In genomic region chr5:137295712-137296111, GRCm38 (mm10) we compare ENCODE assay signal across 14 mouse cellular contexts. TPM values are rescaled to one million over a fixed set of nuclear protein-coding genes. Genes with fewer than 3 reads are reported as not detected.
DNase-seq lines count a peak whose midpoint lies in the region; ATAC-seq and TF ChIP-seq lines count a peak whose summit lies in the region.
"Had no signal": no experiment of that assay in that cellular context is flagged by ENCODE, and none has a peak within 500 bp of the region (broad histone marks: within the 10 kb centered on the region; RNA-seq: fewer than 3 reads in every experiment).

No protein-coding gene starts in this region.

- H3K9ac ChIP-seq in forebrain, embryonic 12.5 days: no peak overlapping the region
- no peak overlapping the region for H3K9ac ChIP-seq in forebrain, embryonic 16.5 days (replicated peaks; ENCODE audit: low read depth, low read length)
- peak overlapping the region; percentile 50; the same call in 1 of the 2 replicates for H3K9ac ChIP-seq in lung, embryonic 15.5 days
- H3K9ac ChIP-seq in embryonic facial prominence, embryonic 14.5 days (ENCODE audit: low read depth, low read length): no peak overlapping the region
- no peak overlapping the region for H3K9ac ChIP-seq in liver, embryonic 14.5 days (replicated peaks)

- peaks cover 24% of the 10 kb centered on the region for H3K27me3 ChIP-seq in forebrain, embryonic 12.5 days
- H3K27me3 ChIP-seq in forebrain, embryonic 16.5 days (replicated peaks; ENCODE audit: control insufficient read depth, insufficient read depth, low read length): no peaks in the 10 kb centered on the region; the same call in 1 of the 2 replicates
- peaks cover 4% of the 10 kb centered on the region; the same call in 1 of the 2 replicates for H3K27me3 ChIP-seq in lung, embryonic 15.5 days
- H3K27me3 ChIP-seq in embryonic facial prominence, embryonic 14.5 days (replicated peaks; ENCODE audit: control insufficient read depth, insufficient read depth, low read length): peaks cover 19% of the 10 kb centered on the region
- H3K27me3 ChIP-seq in liver, embryonic 14.5 days (ENCODE audit: control insufficient read depth, insufficient read depth, low read length): no peaks in the 10 kb centered on the region

- H3K4me2 ChIP-seq in forebrain, embryonic 12.5 days: 0 out of 2 replicates have a peak overlapping the region, but pooled peaks have one; percentile 82
- H3K4me2 ChIP-seq in forebrain, embryonic 16.5 days (ENCODE audit: low read length): no peak overlapping the region
- no peak overlapping the region for H3K4me2 ChIP-seq in lung, embryonic 15.5 days
- H3K4me2 ChIP-seq in embryonic facial prominence, embryonic 14.5 days (ENCODE audit: low read depth, low read length): peak overlapping the region; percentile 100; the same call in 1 of the 2 replicates
- H3K4me2 ChIP-seq in liver, embryonic 14.5 days (ENCODE audit: low read depth): peak overlapping the region; percentile 100

- no peak for TF ChIP-seq CTCF in liver, embryonic 14.5 days (IDR thresholded peaks at IDR 0.05; ENCODE audit: low read depth)

- H3K36me3 ChIP-seq in forebrain, embryonic 12.5 days (replicated peaks): peaks cover 60% of the 10 kb centered on the region
- H3K36me3 ChIP-seq in forebrain, embryonic 16.5 days (ENCODE audit: control insufficient read depth, insufficient read depth): peaks cover 44% of the 10 kb centered on the region
- H3K36me3 ChIP-seq in lung, embryonic 15.5 days: peaks cover 58% of the 10 kb centered on the region
- H3K36me3 ChIP-seq in embryonic facial prominence, embryonic 14.5 days (ENCODE audit: control insufficient read depth, insufficient read depth, low read length): peaks cover 58% of the 10 kb centered on the region
- peaks cover 56% of the 10 kb centered on the region for H3K36me3 ChIP-seq in liver, embryonic 14.5 days (replicated peaks; ENCODE audit: control insufficient read depth, insufficient read depth, low read depth)

- no peak for TF ChIP-seq EP300 in liver, embryonic 14.5 days (IDR thresholded peaks at IDR 0.05; ENCODE audit: low read depth)

- peaks cover 25% of the 10 kb centered on the region for H3K4me1 ChIP-seq in forebrain, embryonic 12.5 days
- peaks cover 18% of the 10 kb centered on the region for H3K4me1 ChIP-seq in forebrain, embryonic 16.5 days (replicated peaks; ENCODE audit: control insufficient read depth, insufficient read depth, low read length)
- H3K4me1 ChIP-seq in lung, embryonic 15.5 days: peaks cover 14% of the 10 kb centered on the region
- peaks cover 9% of the 10 kb centered on the region for H3K4me1 ChIP-seq in embryonic facial prominence, embryonic 14.5 days (ENCODE audit: control insufficient read depth, insufficient read depth, low read length)
- peaks cover 15 to 27% of the 10 kb centered on the region in 2 experiments for H3K4me1 ChIP-seq in liver, embryonic 14.5 days (replicated peaks; ENCODE audit: control insufficient read depth in 2 of 2, insufficient read depth in 2 of 2, low read length in 1 of 2)

- WGBS in forebrain, embryonic 12.5 days: 91% methylated on average over 15 of the region's 15 CpGs
- 91% methylated on average over 15 of the region's 15 CpGs for WGBS in forebrain, embryonic 16.5 days
- 91% methylated on average over 15 of the region's 15 CpGs for WGBS in lung, embryonic 15.5 days
- 87% methylated on average over 15 of the region's 15 CpGs for WGBS in embryonic facial prominence, embryonic 14.5 days
- 87% methylated on average over 15 of the region's 15 CpGs for WGBS in liver, embryonic 14.5 days (ENCODE audit: insufficient replicate concordance)

- H3K4me3 ChIP-seq in forebrain, embryonic 12.5 days (replicated peaks): no peak overlapping the region
- H3K4me3 ChIP-seq in forebrain, embryonic 16.5 days (replicated peaks; ENCODE audit: low read length): no peak overlapping the region
- H3K4me3 ChIP-seq in lung, embryonic 15.5 days: no peak overlapping the region
- H3K4me3 ChIP-seq in embryonic facial prominence, embryonic 14.5 days (ENCODE audit: low read depth, low read length): no peak overlapping the region
- no peak overlapping the region for H3K4me3 ChIP-seq in liver, embryonic 14.5 days (ENCODE audit: insufficient read depth in 1 of 2, low read depth in 2 of 2, low read length in 2 of 2)

- no peak for ATAC-seq in forebrain, embryonic 12.5 days (ENCODE audit: low FRiP score)
- no peak for ATAC-seq in forebrain, embryonic 16.5 days
- ATAC-seq in lung, embryonic 15.5 days (ENCODE audit: borderline replicate concordance, extremely low read depth, low FRiP score, low TSS enrichment): no peak
- ATAC-seq in embryonic facial prominence, embryonic 14.5 days (ENCODE audit: low read depth): no peak
- no peak for ATAC-seq in liver, embryonic 14.5 days (ENCODE audit: insufficient read depth)
- ATAC-seq: midbrain, embryonic 16.5 days had no signal

- no peak for DNase-seq in lung, postnatal 36 days
- DNase-seq in embryonic facial prominence, embryonic 14.5 days (ENCODE audit: low spot score): no peak
- no peak for DNase-seq in liver, embryonic 14.5 days (ENCODE audit: low read depth in 3 of 3, low spot score in 3 of 3)
- DNase-seq in right cerebral cortex, adult 2 months (ENCODE audit: low spot score in 2 of 2): no peak
- no peak for DNase-seq in kidney, adult 8-10 months
- DNase-seq: gastrocnemius, postnatal 36 days; layer of hippocampus, postnatal 36 days; lung, adult 2 months; thymus, postnatal 14 days had no signal

- no peaks in the 10 kb centered on the region for H3K9me3 ChIP-seq in forebrain, embryonic 12.5 days
- H3K9me3 ChIP-seq in forebrain, embryonic 16.5 days (ENCODE audit: control insufficient read depth, low read length): no peaks in the 10 kb centered on the region
- H3K9me3 ChIP-seq in lung, embryonic 15.5 days: no peaks in the 10 kb centered on the region
- no peaks in the 10 kb centered on the region for H3K9me3 ChIP-seq in embryonic facial prominence, embryonic 14.5 days (ENCODE audit: control insufficient read depth, low read length)
- H3K9me3 ChIP-seq in liver, embryonic 14.5 days (ENCODE audit: control insufficient read depth, low read length): no peaks in the 10 kb centered on the region
- H3K9me3 ChIP-seq: embryonic facial prominence, embryonic 12.5 days had no signal

- no peak overlapping the region for H3K27ac ChIP-seq in forebrain, embryonic 12.5 days
- no peak overlapping the region for H3K27ac ChIP-seq in forebrain, embryonic 16.5 days (ENCODE audit: low read length)
- no peak overlapping the region for H3K27ac ChIP-seq in lung, embryonic 15.5 days
- H3K27ac ChIP-seq in embryonic facial prominence, embryonic 14.5 days (replicated peaks; ENCODE audit: low read depth, low read length): no peak overlapping the region
- no peak overlapping the region for H3K27ac ChIP-seq in liver, embryonic 14.5 days

RNA-seq across cellular contexts. Expression of gene Ufsp1, which starts 1.3 kb away (rescaled TPM):
- polyA plus RNA-seq in forebrain, embryonic 12.5 days (2016; fragmentation: Nextera tagmentation; extraction: Ambion mirVana): 6.0 and 7.2 TPM in 2 replicates
- polyA plus RNA-seq in forebrain, embryonic 16.5 days (2015; fragmentation: Nextera tagmentation; extraction: Ambion mirVana): 6.1 and 8.9 TPM in 2 replicates
- polyA plus RNA-seq in lung, embryonic 15.5 days (2015; fragmentation: Nextera tagmentation; extraction: Ambion mirVana): 5.3 and 5.8 TPM in 2 replicates
- polyA plus RNA-seq in embryonic facial prominence, embryonic 14.5 days (2014; fragmentation: Nextera tagmentation; extraction: Ambion mirVana): 11.1 and 12.3 TPM in 2 replicates
- polyA plus RNA-seq in liver, embryonic 14.5 days (2012; rRNA removed): 8.2 and 9.4 TPM in 2 replicates
- polyA plus RNA-seq in liver, embryonic 14.5 days (2014; fragmentation: Nextera tagmentation; extraction: Ambion mirVana): 6.3 and 7.9 TPM in 2 replicates

RNA-seq across cellular contexts. Expression of gene Ache, which starts 8.4 kb away (rescaled TPM):
- 3.1 and 3.6 TPM in 2 replicates for polyA plus RNA-seq in forebrain, embryonic 12.5 days (2016; fragmentation: Nextera tagmentation; extraction: Ambion mirVana)
- polyA plus RNA-seq in forebrain, embryonic 16.5 days (2015; fragmentation: Nextera tagmentation; extraction: Ambion mirVana): 10.2 and 17.2 TPM in 2 replicates
- 1.8 and 3.9 TPM in 2 replicates for polyA plus RNA-seq in lung, embryonic 15.5 days (2015; fragmentation: Nextera tagmentation; extraction: Ambion mirVana)
- 29.6 and 33.0 TPM in 2 replicates for polyA plus RNA-seq in embryonic facial prominence, embryonic 14.5 days (2014; fragmentation: Nextera tagmentation; extraction: Ambion mirVana)
- 18.1 and 20.5 TPM in 2 replicates for polyA plus RNA-seq in liver, embryonic 14.5 days (2012; rRNA removed)
- polyA plus RNA-seq in liver, embryonic 14.5 days (2014; fragmentation: Nextera tagmentation; extraction: Ambion mirVana): 12.4 and 16.6 TPM in 2 replicates

RNA-seq across cellular contexts. Expression of gene Srrt, which starts 11.8 kb away (rescaled TPM):
- 184 and 198 TPM in 2 replicates for polyA plus RNA-seq in forebrain, embryonic 12.5 days (2016; fragmentation: Nextera tagmentation; extraction: Ambion mirVana)
- polyA plus RNA-seq in forebrain, embryonic 16.5 days (2015; fragmentation: Nextera tagmentation; extraction: Ambion mirVana): 119 and 125 TPM in 2 replicates
- polyA plus RNA-seq in lung, embryonic 15.5 days (2015; fragmentation: Nextera tagmentation; extraction: Ambion mirVana): 145 and 155 TPM in 2 replicates
- polyA plus RNA-seq in embryonic facial prominence, embryonic 14.5 days (2014; fragmentation: Nextera tagmentation; extraction: Ambion mirVana): 101 and 105 TPM in 2 replicates
- polyA plus RNA-seq in liver, embryonic 14.5 days (2012; rRNA removed): 64.1 and 93.4 TPM in 2 replicates
- 50.2 and 56.0 TPM in 2 replicates for polyA plus RNA-seq in liver, embryonic 14.5 days (2014; fragmentation: Nextera tagmentation; extraction: Ambion mirVana)

RNA-seq across cellular contexts. Expression of gene Trip6, which starts 18.5 kb away (rescaled TPM):
- 41.3 and 43.9 TPM in 2 replicates for polyA plus RNA-seq in forebrain, embryonic 12.5 days (2016; fragmentation: Nextera tagmentation; extraction: Ambion mirVana)
- polyA plus RNA-seq in forebrain, embryonic 16.5 days (2015; fragmentation: Nextera tagmentation; extraction: Ambion mirVana): 17.0 and 17.9 TPM in 2 replicates
- 95.9 and 96.3 TPM in 2 replicates for polyA plus RNA-seq in lung, embryonic 15.5 days (2015; fragmentation: Nextera tagmentation; extraction: Ambion mirVana)
- 72.3 and 88.9 TPM in 2 replicates for polyA plus RNA-seq in embryonic facial prominence, embryonic 14.5 days (2014; fragmentation: Nextera tagmentation; extraction: Ambion mirVana)
- polyA plus RNA-seq in liver, embryonic 14.5 days (2012; rRNA removed): 6.7 and 7.2 TPM in 2 replicates
- 4.9 and 6.4 TPM in 2 replicates for polyA plus RNA-seq in liver, embryonic 14.5 days (2014; fragmentation: Nextera tagmentation; extraction: Ambion mirVana)

RNA-seq across cellular contexts. Expression of gene Slc12a9, which starts 37.7 kb away (rescaled TPM):
- polyA plus RNA-seq in forebrain, embryonic 12.5 days (2016; fragmentation: Nextera tagmentation; extraction: Ambion mirVana): 17.3 and 17.4 TPM in 2 replicates
- 17.7 and 26.0 TPM in 2 replicates for polyA plus RNA-seq in forebrain, embryonic 16.5 days (2015; fragmentation: Nextera tagmentation; extraction: Ambion mirVana)
- polyA plus RNA-seq in lung, embryonic 15.5 days (2015; fragmentation: Nextera tagmentation; extraction: Ambion mirVana): 12.0 and 13.0 TPM in 2 replicates
- 8.6 and 8.8 TPM in 2 replicates for polyA plus RNA-seq in embryonic facial prominence, embryonic 14.5 days (2014; fragmentation: Nextera tagmentation; extraction: Ambion mirVana)
- 2.2 and 2.4 TPM in 2 replicates for polyA plus RNA-seq in liver, embryonic 14.5 days (2012; rRNA removed)
- 1.2 TPM in 2 replicates for polyA plus RNA-seq in liver, embryonic 14.5 days (2014; fragmentation: Nextera tagmentation; extraction: Ambion mirVana)

Comparison
In these comparisons a context has a peak if more than half of its experiments do, and no peak if none do; other contexts are left out.
1. H3K4me2 ChIP-seq: peak in forebrain, embryonic 12.5 days (single experiment), embryonic facial prominence, embryonic 14.5 days (single experiment) and liver, embryonic 14.5 days (single experiment); none in forebrain, embryonic 16.5 days (single experiment) and lung, embryonic 15.5 days (single experiment).